Mouse (Mus musculus) CH12.LX (cell line): ENCODE measurements around the gene Tmc3.

ENCODE experiments used
- BHLHE40 ChIP-seq: IDR thresholded peaks from 2 replicates; pipeline ENCODE4 v1.6.1; 2011; ENCODE audit warnings: mild to moderate bottlenecking, low read depth, low read length, improper control_type of control experiment
- CHD2 ChIP-seq: IDR thresholded peaks from 2 replicates; pipeline ENCODE4 v1.6.1; 2011; ENCODE audit warnings: low read length, improper control_type of control experiment
- CTCF ChIP-seq, 2 experiments: IDR thresholded peaks in 1 of 2; conservative IDR thresholded peaks in 1 of 2; 2 replicates each; pipeline ENCODE4 v1.5.1; 2011 to 2012; ENCODE audit warnings: low read depth in 2 of 2, low read length in 2 of 2, improper control_type of control experiment in 1 of 2, inconsistent platforms in 1 of 2, mild to moderate bottlenecking in 1 of 2, moderate library complexity in 1 of 2
- EP300 ChIP-seq: IDR thresholded peaks from 2 replicates; pipeline ENCODE4 v1.6.1; 2011; ENCODE audit warnings: low read length, improper control_type of control experiment
- ETS1 ChIP-seq: conservative IDR thresholded peaks from 2 replicates; pipeline ENCODE4 v1.6.1; 2012; ENCODE audit warnings: low read depth, mild to moderate bottlenecking, inconsistent platforms, low read length, improper control_type of control experiment, moderate library complexity
- MEF2A ChIP-seq: IDR thresholded peaks from 2 replicates; pipeline ENCODE4 v1.6.1; 2014; ENCODE audit warnings: low read depth, mild to moderate bottlenecking, inconsistent platforms, low read length, improper control_type of control experiment, borderline replicate concordance
- MXI1 ChIP-seq: IDR thresholded peaks from 2 replicates; pipeline ENCODE4 v1.6.1; 2011; ENCODE audit warnings: mild to moderate bottlenecking, low read depth, low read length, improper control_type of control experiment
- NRF1 ChIP-seq: IDR thresholded peaks from 2 replicates; pipeline ENCODE4 v1.6.1; 2014; ENCODE audit warnings: low read depth, mild to moderate bottlenecking, inconsistent platforms, low read length, improper control_type of control experiment, moderate library complexity
- POLR2A ChIP-seq: IDR thresholded peaks from 2 replicates; pipeline ENCODE4 v1.6.1; 2011; ENCODE audit warnings: low read depth, mild to moderate bottlenecking, improper control_type of control experiment, low read length
- POLR2AphosphoS2 ChIP-seq: IDR thresholded peaks from 2 replicates; pipeline ENCODE4 v1.6.1; 2011; ENCODE audit warnings: low read depth, low read length, improper control_type of control experiment
- USF2 ChIP-seq: conservative IDR thresholded peaks from 2 replicates; pipeline ENCODE4 v1.6.1; 2011; ENCODE audit warnings: low read depth, low read length, improper control_type of control experiment
- ZC3H11A ChIP-seq: IDR thresholded peaks from 2 replicates; pipeline ENCODE4 v1.6.1; 2012; ENCODE audit warnings: low read depth, mild to moderate bottlenecking, inconsistent platforms, low read length, improper control_type of control experiment

- no peak for TF ChIP-seq CTCF (conservative IDR thresholded peaks at IDR 0.05 in 1 of 2, IDR thresholded peaks at IDR 0.05 in 1 of 2; ENCODE audit: low read depth in 2 of 2, low read length in 2 of 2)
- TF ChIP-seq MXI1: peak; percentile 77; the same call in 1 of the 2 replicates
- peak; percentile 39; the same call in 1 of the 2 replicates for TF ChIP-seq POLR2A
- no peak for TF ChIP-seq NRF1
- TF ChIP-seq EP300: peak; percentile 97
- TF ChIP-seq BHLHE40: peak; percentile 61; the same call in 1 of the 2 replicates
- TF ChIP-seq CHD2: peak; percentile 61
- no peak for TF ChIP-seq ZC3H11A
- no peak for TF ChIP-seq USF2
- TF ChIP-seq POLR2AphosphoS2: peak; percentile 81
- peak; percentile 62; the same call in 1 of the 2 replicates for TF ChIP-seq MEF2A
- TF ChIP-seq ETS1: peak; percentile 82
Observed at GRCm38 (mm10) chr7:83650638-83651037, 65.9 kb downstream of the Tmc3 start.
